Mouse (Mus musculus) CD4-positive, CD25-positive, alpha-beta regulatory T cell, adult 9 weeks (primary cell): Measurements from ENCODE around the gene Zfp119b. TPM values are rescaled to one million over a fixed set of nuclear protein-coding genes. Genes with fewer than 3 reads are reported as not detected.

Source experiments
- polyA plus RNA-seq: library from polyadenylated mRNA; unstranded; fragments of 100-300 nt; shearing (Covaris generic); gene quantifications from one replicate; pipeline ENCODE4 v1.2.1, GENCODE M21; 2017

Gene Zfp119b
- 15.2 TPM for polyA plus RNA-seq

DNA sequence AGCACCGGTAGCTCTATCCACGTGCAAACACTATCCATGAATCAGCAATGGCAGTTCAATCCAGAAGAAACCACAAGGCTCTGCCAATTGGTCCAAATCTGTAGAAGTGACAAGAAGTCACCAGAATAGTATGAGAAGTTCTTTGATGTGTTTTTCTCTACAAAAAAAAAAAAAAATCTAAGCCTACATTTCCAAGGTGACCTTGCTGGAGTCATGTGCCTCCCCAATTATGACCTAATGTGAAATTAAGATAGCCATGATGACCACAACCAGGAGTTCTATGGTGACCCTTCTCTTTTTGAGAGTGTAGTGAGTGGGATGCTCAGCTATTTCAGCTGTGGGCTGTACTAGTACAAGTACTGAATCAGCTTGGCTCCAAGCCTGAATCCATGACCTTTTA is at the start of gene Zfp119b:
Gene Zfp119b, minus strand, starts transcription at position 101 of the 400 bp plus-strand sequence.

DNA sequence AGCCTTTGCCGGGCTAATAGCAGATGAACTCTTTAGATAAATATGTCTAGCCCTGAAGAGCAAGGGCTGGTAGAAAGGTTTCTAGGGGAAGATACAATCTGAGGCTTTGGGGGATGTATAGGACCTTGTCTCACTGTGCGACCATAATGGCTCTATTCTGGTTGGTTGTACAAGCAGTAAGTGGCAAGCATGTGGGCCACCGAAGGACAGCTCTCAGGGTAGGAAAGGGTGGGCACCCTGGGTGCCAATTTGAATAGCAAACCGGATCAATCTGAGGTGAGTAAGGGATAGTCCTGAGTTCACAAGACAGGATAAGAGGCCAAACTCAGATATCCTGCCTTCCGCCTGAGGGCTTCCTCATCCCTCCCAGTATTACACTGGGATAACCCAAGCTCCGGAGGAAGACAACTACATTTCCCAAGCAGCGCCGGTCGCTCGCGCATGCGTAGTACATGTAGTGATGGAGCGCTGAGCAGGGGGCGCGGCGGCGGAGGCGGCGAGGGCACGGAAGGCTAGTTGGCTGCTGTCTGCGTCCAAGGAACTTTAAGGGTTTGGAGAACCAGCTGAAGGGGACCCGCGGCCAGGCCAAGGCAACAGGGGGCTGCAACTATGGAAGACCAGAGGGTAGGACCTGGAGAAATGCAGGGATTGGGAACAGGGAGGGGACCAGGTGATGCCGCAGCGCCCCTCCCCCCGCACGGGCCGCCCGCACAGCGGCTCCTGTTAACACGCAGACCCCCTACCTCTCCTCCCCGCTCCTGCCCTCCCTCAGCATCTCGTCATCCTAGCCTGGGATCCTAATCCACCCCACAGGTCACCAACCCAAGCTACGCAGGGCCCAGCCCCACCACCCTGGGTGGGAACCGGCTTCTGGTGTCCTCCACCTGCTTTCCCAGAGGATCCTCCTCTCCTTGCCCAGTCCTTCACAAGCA is 37.0 kb upstream of the Zfp119b start, which contains the start of gene Fsd1:
Gene Fsd1, plus strand, starts transcription at position 480 of the 932 bp plus-strand sequence.

DNA sequence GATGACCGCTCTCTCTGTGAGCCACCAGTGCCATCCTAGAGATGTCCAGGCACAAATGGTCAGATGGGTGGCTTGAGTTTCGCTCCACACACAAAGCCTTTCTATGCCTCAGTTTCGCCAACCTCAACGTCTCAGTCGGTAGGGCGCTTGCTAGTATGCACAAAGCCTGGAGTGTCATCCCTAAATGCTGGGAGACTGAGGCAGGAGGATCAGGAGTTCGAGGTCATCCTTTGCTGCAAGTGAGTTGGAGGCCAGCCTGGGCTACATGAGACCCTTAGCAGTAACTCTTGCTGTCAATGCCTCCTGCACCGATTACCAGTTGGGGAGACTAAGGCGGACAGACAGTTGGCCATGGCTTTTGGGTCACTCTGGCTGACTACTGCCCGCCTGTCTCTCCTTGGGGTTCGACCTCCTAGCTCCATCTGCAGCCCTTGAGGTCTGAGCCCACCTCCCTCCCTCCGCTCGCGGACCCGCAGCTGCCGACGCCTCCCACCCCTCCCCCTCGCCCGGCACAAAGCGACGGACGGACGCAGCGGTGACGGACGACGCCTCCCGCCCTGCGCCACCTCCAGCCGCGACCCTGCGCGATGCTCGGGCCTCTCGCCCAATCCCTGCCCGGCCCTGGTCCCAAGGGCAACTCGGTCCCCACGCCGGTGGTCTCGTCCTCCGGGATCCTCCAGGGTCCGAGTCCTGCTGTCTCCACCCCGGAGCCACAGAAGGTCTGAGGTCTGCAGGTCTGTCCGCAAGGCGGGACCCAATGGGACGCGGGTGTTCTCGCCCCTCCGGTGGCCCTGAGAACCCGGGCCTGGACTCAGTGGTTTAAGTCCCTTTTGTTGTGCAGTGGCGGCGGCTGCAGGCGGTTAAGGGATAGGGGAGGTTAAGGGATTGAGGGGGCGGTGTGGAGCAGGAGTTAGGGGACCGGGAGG is 20.9 kb upstream of the Zfp119b start, which contains the start of gene Shd:
Gene Shd, plus strand, starts transcription at position 502 of the 926 bp plus-strand sequence.

DNA sequence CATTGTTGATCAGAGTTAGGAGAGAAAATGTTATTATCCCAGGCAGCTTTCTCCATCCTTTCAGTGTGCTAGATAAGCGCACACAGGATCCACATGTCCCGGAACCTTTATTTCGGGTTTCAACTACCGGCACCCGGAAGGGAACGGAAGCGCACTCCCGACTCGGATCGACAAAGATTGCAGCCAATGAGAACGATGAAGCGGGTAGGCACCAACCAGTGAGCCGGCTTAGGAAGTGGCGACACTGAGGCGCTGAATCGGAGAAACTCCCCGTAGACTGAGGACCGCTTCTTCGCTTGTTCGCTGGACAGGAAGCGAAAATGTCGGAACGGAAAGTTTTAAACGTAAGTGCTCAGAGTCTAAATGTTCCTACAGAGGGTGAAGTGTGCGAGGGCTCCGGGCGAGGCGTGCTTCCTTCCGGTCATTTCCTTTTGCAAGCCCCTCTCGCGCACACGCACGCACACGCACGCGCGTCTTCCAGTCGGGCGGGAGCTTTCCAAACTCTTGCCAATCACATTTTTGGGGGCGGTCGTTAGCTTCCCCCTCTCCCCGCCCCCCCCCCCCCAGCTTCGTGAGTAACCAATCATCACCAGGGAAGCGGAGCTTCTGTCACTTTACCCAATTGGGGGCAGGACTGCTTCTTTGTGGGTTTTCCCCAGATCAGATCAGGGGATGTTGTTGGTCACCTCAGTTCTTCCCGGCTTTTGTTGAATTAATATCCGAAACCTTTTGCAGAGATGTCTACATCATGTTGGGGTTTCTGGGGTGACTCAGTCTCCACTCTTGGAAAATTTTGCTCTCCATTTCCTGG is 9.8 kb upstream of the Zfp119b start, which contains the start of gene Yju2:
Gene Yju2, plus strand, starts transcription at position 182 of the 811 bp plus-strand sequence.

DNA sequence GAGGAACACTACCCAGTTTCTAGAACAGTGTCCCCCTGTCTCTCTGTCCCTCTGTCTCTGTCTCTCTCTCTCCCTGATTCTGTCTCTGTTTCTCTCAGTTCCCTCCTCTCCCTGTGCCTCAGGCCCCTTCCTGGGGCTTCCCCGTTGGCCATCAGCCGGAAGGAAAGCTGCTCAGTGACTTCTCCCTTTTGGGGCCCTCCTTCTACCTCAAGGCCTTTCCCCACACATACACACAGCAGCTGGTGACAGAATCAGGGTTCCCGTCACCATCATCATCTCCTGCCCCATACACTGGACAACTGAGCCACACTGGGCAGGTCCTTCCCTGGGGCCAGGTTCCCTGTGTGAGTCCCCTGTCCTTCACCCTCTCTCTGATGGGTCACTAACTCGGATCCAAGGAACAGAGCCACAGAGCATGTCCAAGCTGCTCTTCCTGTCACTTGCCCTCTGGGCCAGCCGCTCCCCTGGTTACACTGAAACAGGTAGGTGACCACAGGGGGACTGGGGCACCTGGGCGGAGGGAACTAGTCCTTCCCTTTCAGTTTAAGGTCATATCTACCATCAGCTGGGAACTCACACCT is 3.2 kb upstream of the Zfp119b start, which contains the start of gene Ebi3:
Gene Ebi3, plus strand, starts transcription at position 194 of the 581 bp plus-strand sequence.

Other genes with a start within 250 kb of the Zfp119b start
- gene Pot1b, start 236.9 kb downstream of the Zfp119b start, polyA plus RNA-seq: 23.4 TPM
- 1.2 TPM for gene Adgre4, start 199.5 kb downstream of the Zfp119b start, polyA plus RNA-seq
- gene Zfp119a, start 70.6 kb downstream of the Zfp119b start, polyA plus RNA-seq: 26.8 TPM
- gene Zfp959, start 57.4 kb downstream of the Zfp119b start, polyA plus RNA-seq: 31.1 TPM
- gene Ebi3, start 3.1 kb upstream of the Zfp119b start, polyA plus RNA-seq: 48.5 TPM
- 40.2 TPM for gene Yju2, start 9.6 kb upstream of the Zfp119b start, polyA plus RNA-seq
- gene Shd, start 21.0 kb upstream of the Zfp119b start, polyA plus RNA-seq: 0.19 TPM
- not detected for gene Fsd1, start 37.0 kb upstream of the Zfp119b start, polyA plus RNA-seq
- 0.24 TPM for gene Stap2, start 56.1 kb upstream of the Zfp119b start, polyA plus RNA-seq
- 29.7 TPM for gene Mpnd, start 56.2 kb upstream of the Zfp119b start, polyA plus RNA-seq
- gene Sh3gl1, start 87.1 kb upstream of the Zfp119b start, polyA plus RNA-seq: 149 TPM
- 0.52 TPM for gene Chaf1a, start 90.9 kb upstream of the Zfp119b start, polyA plus RNA-seq
- 82.8 TPM for gene Ubxn6, start 125.5 kb upstream of the Zfp119b start, polyA plus RNA-seq
- gene Hdgfl2, start 130.1 kb upstream of the Zfp119b start, polyA plus RNA-seq: 145 TPM
- gene Plin4, start 160.3 kb upstream of the Zfp119b start, polyA plus RNA-seq: not detected
- gene Plin5, start 168.1 kb upstream of the Zfp119b start, polyA plus RNA-seq: not detected
- gene Lrg1, start 172.5 kb upstream of the Zfp119b start, polyA plus RNA-seq: not detected
- not detected for gene Sema6b, start 190.8 kb upstream of the Zfp119b start, polyA plus RNA-seq
- gene Tnfaip8l1, start 213.0 kb upstream of the Zfp119b start, polyA plus RNA-seq: 40.2 TPM
- 74.8 TPM for gene Mydgf, start 234.4 kb upstream of the Zfp119b start, polyA plus RNA-seq